Mouse (Mus musculus): ENCODE results near the gene Rbm24.

GRCm38 (mm10) chr13:46424376-46424775 lies 6.1 kb downstream of the Rbm24 start:
- TF ChIP-seq GATA1 (IDR thresholded peaks at IDR 0.05; ENCODE audit: low read length) (no peak), TAL1 (IDR thresholded peaks at IDR 0.05; ENCODE audit: low read length) (no peak)
